Mouse (Mus musculus): ENCODE data around the gene Hs3st6.
"Not testable (repeated sequence)": the region's sequence is repeated elsewhere in the genome, so short reads cannot be mapped to it uniquely, and the experiment has no call there.

Gene Hs3st6

GRCm38 (mm10) chr17:24752415-24753394 is at the start of gene Hs3st6:
TSS of gene Hs3st6 (plus strand) at chr17:24752988.
- DNase-seq (ENCODE audit: low spot score in 2 of 2): no peak

- DNase-seq (ENCODE audit: low spot score in 2 of 2): no peak
Observed at GRCm38 (mm10) chr17:24705821-24706220, 47.0 kb upstream of the Hs3st6 start.

- peak; percentile 89 to 94 for DNase-seq (ENCODE audit: low spot score in 2 of 2)
Observed at GRCm38 (mm10) chr17:24706982-24707800, 45.6 kb upstream of the Hs3st6 start, which contains the start of gene Tbl3. TSS of gene Tbl3 (minus strand) at chr17:24707660.

GRCm38 (mm10) chr17:24707801-24708425 is 44.9 kb upstream of the Hs3st6 start:
- DNase-seq (ENCODE audit: low spot score in 2 of 2): no peak

GRCm38 (mm10) chr17:24708646-24709045 is 44.1 kb upstream of the Hs3st6 start:
- no peak for DNase-seq (ENCODE audit: low spot score in 2 of 2)

- no peak for DNase-seq (ENCODE audit: low spot score in 2 of 2)
Observed at GRCm38 (mm10) chr17:24715556-24715955, 37.2 kb upstream of the Hs3st6 start.

GRCm38 (mm10) chr17:24716166-24716682 is 36.6 kb upstream of the Hs3st6 start:
- no peak for DNase-seq (ENCODE audit: low spot score in 2 of 2)

GRCm38 (mm10) chr17:24717943-24718342 is 34.8 kb upstream of the Hs3st6 start, which contains the start of the genes Rnf151 and Rps2:
TSS of gene Rnf151 (minus strand) at chr17:24718063.
TSS of gene Rps2 (plus strand) at chr17:24718116.
- no peak for DNase-seq (ENCODE audit: low spot score in 2 of 2)

- not testable (repeated sequence) for DNase-seq (ENCODE audit: low spot score in 2 of 2)
Observed at GRCm38 (mm10) chr17:24718938-24719337, 33.9 kb upstream of the Hs3st6 start.

GRCm38 (mm10) chr17:24719494-24720222 is 33.1 kb upstream of the Hs3st6 start:
- peak; percentile 97 to 99 for DNase-seq (ENCODE audit: low spot score in 2 of 2)

GRCm38 (mm10) chr17:24720616-24721015 is 32.2 kb upstream of the Hs3st6 start:
- DNase-seq (ENCODE audit: low spot score in 2 of 2): not testable (repeated sequence)

- DNase-seq (ENCODE audit: low spot score in 2 of 2): not testable (repeated sequence)
Observed at GRCm38 (mm10) chr17:24721383-24721955, 31.3 kb upstream of the Hs3st6 start.

- DNase-seq (ENCODE audit: low spot score in 2 of 2): no peak
Observed at GRCm38 (mm10) chr17:24722220-24722924, 30.4 kb upstream of the Hs3st6 start.

- no peak for DNase-seq (ENCODE audit: low spot score in 2 of 2)
Observed at GRCm38 (mm10) chr17:24723122-24723880, 29.5 kb upstream of the Hs3st6 start.

- DNase-seq (ENCODE audit: low spot score in 2 of 2): peak in 1 of 2 experiments; percentile 26
Observed at GRCm38 (mm10) chr17:24723881-24724180, 29.0 kb upstream of the Hs3st6 start.

- peak; percentile 87 to 94 for DNase-seq (ENCODE audit: low spot score in 2 of 2)
Observed at GRCm38 (mm10) chr17:24724184-24724583, 28.6 kb upstream of the Hs3st6 start, which contains the start of gene Ndufb10. TSS of gene Ndufb10 (minus strand) at chr17:24724478.

- no peak for DNase-seq (ENCODE audit: low spot score in 2 of 2)
Observed at GRCm38 (mm10) chr17:24725637-24726390, 27.0 kb upstream of the Hs3st6 start.

- DNase-seq (ENCODE audit: low spot score in 2 of 2): no peak
Observed at GRCm38 (mm10) chr17:24727618-24728017, 25.2 kb upstream of the Hs3st6 start, which contains the start of gene Rpl3l. TSS of gene Rpl3l (plus strand) at chr17:24727820.

Data from frontal cortex, postnatal 14 days (tissue).